Mouse (Mus musculus): Measurements from ENCODE around the gene Themis2. TPM values are rescaled to one million over a fixed set of nuclear protein-coding genes. Genes with fewer than 3 reads are reported as not detected.
A peak's percentile ranks its signal among the peaks of the same experiment; 100 is the strongest.

The Themis2 gene
- total RNA-seq (2021), result 1 to 10 TPM; 1.5 to 2.1 TPM
- long read RNA-seq, experiment 1, partial matches to known transcripts, result 0 of 3 reads
- long read RNA-seq, experiment 1, other reads (novel, unspliced or antisense), result 0 of 3 reads
- long read RNA-seq, experiment 2, result 0 reads

GRCm38 (mm10) chr4:132796196-132796886, at the start of gene Themis2:
Gene Themis2 (minus strand): TSS chr4:132796387.
- DNase-seq, result peak; percentile 85 to 89

- DNase-seq, result no peak
Observed at GRCm38 (mm10) chr4:132843705-132844071, 47.5 kb upstream of the Themis2 start.

DNA sequence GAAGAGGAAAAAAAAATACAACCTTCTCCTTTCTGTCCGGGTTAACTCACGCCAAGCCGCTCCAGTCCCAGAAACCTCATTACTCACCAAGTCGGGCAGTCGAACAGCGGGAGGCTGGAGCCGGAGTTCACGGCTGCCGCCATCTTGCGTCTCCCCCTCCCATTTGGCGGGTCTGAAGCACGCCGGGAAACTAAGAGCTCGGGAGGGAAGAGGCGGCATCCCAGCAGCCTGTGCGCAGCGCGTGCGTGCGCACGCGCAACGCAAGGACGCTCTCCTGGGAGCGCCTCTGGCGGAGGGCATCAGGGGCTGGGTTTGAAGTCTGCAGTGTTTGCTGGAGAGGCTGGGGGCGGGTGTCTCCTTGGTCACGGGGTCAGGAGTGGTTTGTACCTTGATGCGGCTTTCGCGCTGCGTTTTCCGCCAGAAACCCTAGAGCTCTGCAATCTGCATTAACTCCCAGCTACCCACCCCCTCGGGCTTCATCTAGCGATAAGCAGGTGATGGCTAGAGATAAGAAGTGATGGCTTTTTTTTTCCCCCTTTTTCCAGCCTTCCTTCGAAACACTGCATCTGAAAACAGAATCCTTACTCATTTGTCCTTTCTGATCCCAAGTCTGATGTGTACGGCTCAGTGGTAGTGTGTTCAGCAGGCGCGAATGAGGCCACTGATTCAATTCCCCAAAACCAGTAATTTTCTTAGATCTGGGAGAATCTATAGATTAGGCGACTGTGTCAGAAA, 47.0 kb upstream of the Themis2 start, which contains the start of gene Ppp1r8:
Ppp1r8 (minus strand) TSS at position 200 of the 735 bp plus-strand sequence.
- DNase-seq, result peak; percentile 87 to 94

- DNase-seq, result peak in 1 of 2 experiments; percentile 28
Observed at GRCm38 (mm10) chr4:132842281-132842906, 46.2 kb upstream of the Themis2 start.

- no peak for DNase-seq
Observed at GRCm38 (mm10) chr4:132841493-132841892, 45.3 kb upstream of the Themis2 start.

- peak; percentile 73 to 81 for DNase-seq
Observed at GRCm38 (mm10) chr4:132823614-132824366, 27.6 kb upstream of the Themis2 start.

DNA sequence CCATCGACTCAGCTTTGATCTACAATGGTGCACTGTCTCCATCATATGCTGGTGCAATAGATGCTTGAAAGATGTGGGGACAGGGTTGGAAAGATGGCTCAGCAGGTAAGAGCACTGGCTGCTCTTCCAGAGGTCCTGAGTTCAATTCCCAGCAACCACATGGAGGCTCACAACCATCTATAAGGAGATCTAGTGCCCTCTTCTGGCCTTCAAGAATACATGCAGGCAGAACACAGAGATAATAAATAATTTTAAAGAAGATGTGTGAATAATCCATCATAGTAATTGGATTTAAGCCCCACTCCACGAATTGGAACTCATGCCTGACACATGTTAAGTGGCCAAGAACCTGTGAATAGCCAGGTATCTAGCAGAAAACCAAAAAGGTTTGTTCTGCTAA, 22.3 kb upstream of the Themis2 start:
- no peak for DNase-seq

GRCm38 (mm10) chr4:132816855-132817254, 20.7 kb upstream of the Themis2 start:
- DNase-seq, result no peak

DNA sequence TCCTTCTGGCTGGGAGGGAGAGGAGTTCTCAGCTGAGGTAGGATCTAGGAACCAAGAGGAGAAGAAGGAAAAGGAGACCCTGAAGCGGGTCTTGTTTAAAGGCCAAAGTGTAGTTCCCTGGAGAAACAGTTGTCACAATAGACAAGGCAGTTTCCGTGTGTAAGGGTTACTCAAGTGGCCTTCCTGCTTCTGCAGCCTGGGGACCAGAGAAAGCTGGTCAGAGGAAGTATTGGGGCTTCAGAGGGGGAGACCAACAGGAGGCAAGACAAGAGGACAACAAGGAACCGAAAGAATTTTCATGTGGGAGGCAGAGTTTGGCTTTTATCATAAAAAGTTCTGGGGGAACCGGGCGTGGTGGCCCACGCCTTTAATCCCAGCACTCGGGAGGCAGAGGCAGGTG, 20.2 kb upstream of the Themis2 start:
- peak; percentile 20 to 55 for DNase-seq

DNA sequence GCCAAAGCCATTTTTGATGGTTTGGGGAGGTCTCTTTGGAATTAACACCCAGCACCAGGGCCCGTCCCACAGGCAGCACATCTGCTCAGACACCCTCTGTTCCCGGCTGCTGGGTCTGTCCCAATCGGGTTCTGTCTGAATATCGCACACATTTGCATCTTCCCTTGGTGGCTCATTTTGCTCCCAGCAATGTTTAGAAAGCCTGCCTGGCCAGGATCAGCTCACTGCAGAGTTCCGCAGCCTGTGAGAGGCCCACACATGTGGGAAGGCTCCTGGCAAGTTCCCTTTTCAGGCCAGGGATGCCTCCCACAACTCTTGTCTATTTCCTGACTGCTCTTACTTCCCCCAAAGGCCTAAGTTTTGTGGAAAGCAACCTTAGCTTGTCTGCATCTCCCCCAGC, 13.4 kb upstream of the Themis2 start:
- peak; percentile 20 to 46 for DNase-seq

DNA sequence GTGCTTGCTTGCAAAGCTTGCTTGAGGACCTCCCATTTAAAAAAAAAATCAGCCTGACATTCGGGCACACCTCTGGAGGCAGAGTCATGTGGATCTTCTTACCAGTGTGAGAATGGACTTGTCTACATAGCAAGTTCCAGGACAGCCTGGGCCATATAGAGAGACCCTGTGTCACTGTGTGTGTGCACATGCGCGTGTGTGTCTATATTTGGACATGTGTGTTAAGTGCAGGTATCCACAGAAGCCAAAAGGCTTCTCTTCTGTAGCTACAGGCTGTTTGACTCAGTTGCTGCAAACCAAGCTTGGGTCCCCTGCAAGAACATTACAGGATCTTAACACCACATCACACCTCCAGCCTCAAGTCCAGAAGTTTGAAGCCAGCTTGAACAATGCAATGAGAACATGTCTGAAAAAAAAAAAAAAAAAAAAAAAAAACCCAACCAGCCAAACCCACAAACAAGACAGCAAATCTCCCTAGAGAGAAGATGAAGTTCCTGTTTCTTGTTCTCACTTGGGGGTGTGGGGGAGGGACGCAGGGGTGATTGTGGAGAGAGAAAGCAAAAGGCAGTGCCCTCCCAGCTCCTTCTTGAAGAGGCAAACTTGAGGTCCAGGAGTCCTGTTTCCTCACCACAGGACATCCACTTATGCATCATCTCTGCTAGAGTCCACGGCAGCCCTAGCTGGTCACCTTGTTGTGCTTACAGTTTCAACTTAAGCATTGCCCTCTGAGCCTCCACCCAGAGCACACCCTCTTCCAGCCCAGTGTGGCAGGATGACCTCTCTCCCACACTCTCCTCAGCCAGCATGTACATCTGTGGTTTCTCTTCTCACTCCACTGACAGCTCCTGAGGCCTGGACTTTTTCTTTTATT, 11.8 kb upstream of the Themis2 start:
- peak; percentile 38 to 58 for DNase-seq

GRCm38 (mm10) chr4:132806620-132807191, 10.5 kb upstream of the Themis2 start:
- DNase-seq, result no peak

- no peak for DNase-seq
Observed at GRCm38 (mm10) chr4:132805599-132806197, 9.5 kb upstream of the Themis2 start.

- no peak for DNase-seq
Observed at GRCm38 (mm10) chr4:132805146-132805545, 9.0 kb upstream of the Themis2 start.

DNA sequence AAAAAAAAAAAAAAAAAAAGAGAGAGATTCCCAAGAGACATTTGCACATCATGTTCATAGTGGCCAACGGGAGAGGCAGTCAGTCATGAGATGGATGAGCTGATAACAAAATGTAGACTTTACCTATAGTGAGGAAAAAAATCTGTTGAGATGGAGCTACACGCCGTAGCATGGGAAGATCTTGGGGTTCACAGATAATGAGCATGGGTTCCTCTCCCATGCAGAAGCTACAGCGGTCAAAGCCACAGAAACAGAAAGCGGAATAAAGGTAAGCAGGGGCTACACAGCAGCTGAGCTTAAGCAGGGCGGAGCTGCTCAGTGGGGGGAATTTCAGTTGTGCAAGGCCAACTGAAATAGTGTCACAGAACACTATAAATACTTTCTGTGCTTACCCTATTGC, 8.1 kb upstream of the Themis2 start:
- DNase-seq, result peak in 1 of 2 experiments; percentile 40

- DNase-seq, result no peak
Observed at GRCm38 (mm10) chr4:132803876-132804275, 7.7 kb upstream of the Themis2 start.

GRCm38 (mm10) chr4:132803212-132803611, 7.0 kb upstream of the Themis2 start:
- no peak for DNase-seq

DNA sequence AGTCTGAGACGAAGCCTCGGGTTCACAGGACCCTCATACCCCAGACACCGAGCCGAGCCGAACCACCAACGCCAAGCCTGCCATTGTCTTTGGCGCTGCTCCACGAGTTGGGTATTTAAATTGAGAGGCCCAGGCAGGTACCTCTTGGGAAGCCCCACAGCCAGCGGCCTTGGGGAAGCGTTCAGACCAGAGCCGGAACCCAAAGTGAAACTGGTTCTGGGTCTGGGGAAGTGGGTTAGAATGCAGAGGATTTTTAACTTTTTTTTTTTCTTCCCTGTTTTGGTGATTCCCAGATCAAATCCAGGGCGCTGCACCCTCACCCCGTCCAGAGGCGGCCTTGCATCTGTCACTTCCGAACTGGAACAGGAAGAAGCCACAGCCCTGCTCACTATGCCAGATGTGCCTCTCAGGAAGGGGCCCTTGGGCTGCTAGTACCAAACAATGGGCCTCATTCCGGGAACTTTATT, 6.0 kb upstream of the Themis2 start:
- peak; percentile 49 to 81 for DNase-seq

DNA sequence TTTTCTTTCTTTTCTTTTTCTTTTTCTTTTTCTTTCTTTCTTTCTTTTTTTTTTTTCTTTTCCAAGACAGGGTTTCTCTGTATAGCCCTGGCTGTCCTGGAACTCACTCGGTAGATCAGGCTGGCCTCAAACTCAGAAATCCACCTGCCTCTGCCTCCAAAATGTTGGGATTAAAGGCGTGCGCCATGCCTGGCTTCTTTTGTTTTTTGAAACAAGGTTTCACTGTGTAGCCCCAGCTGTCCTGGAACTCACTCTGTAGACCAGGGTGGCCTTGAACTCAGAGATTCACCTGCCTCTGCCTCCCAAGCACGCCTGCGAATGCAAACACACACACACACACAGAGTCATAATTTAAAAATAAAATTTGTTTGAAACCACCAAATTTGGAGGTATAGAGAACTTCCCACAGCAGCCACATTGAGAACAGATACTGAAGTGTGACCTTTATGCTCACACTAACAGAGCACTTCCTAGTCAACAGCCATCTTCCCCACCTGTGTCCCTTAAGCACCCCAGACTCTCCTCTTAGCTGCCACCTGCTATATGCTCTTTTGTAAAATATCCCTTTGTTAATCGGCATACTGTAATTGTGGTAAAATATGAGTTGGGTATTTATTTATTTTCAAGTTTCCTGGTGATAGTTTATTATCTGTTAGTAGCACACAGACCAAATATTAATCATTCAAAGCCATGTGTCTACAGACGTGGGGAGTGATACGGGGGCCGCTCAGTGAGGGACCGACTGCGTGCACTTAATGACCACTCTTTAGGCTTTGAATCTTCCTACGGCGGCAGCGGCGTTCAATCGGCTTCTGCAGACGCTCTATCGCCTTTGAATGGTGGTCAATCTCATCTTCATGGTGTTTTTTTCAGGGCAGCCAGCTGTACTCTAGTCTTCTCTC, 5.2 kb upstream of the Themis2 start:
- no peak for DNase-seq
